Mouse (Mus musculus) ES-E14 (cell line): ENCODE measurements around the gene Rpl27a. TPM values are rescaled to one million over a fixed set of nuclear protein-coding genes. Genes with fewer than 3 reads are reported as not detected.

Experiments used
- DNase-seq: peaks from one replicate; pipeline ENCODE4 v3.0.0-alpha.2; 2013; ENCODE audit warnings: low read depth, low spot score
- H3K27ac ChIP-seq: 2 replicates; pipeline ENCODE4 v1.5.1; 2012; ENCODE audit warnings: low read depth, mild to moderate bottlenecking, low read length, moderate library complexity, mixed read lengths; ENCODE audit not compliant: poor library complexity, insufficient read depth, severe bottlenecking
- H3K36me3 ChIP-seq: 2 replicates; pipeline ENCODE4 v1.6.1; 2012; ENCODE audit warnings: mild to moderate bottlenecking, low read length, moderate library complexity, mixed read lengths; ENCODE audit not compliant: control insufficient read depth, poor library complexity, insufficient read depth, severe bottlenecking
- H3K4me1 ChIP-seq, 2 experiments: fragments of 150-350 bp in 1 of 2; sonication (generic) in 1 of 2; 2 replicates each; pipeline ENCODE4 v1.6.1; 2012; ENCODE audit warnings: low read length in 2 of 2, mild to moderate bottlenecking in 1 of 2, mixed read lengths in 1 of 2; ENCODE audit not compliant: control insufficient read depth in 2 of 2, insufficient read depth in 2 of 2, poor library complexity in 1 of 2
- H3K4me3 ChIP-seq, 2 experiments: fragments of 150-350 bp in 1 of 2; sonication (generic) in 1 of 2; 2 replicates each; pipeline ENCODE4 v1.5.1; 2012; ENCODE audit warnings: low read length in 2 of 2, low read depth in 1 of 2, mild to moderate bottlenecking in 1 of 2, mixed read lengths in 1 of 2; ENCODE audit not compliant: insufficient read depth in 1 of 2, poor library complexity in 1 of 2, severe bottlenecking in 1 of 2
- H3K9ac ChIP-seq: 2 replicates; pipeline ENCODE4 v1.6.1; 2012; ENCODE audit warnings: low read depth, mild to moderate bottlenecking, low read length, mixed read lengths; ENCODE audit not compliant: poor library complexity, insufficient read depth, severe bottlenecking
- H3K9me3 ChIP-seq: fragments of 150-350 bp; sonication (generic); 2 replicates; pipeline ENCODE4 v1.6.1; 2012; ENCODE audit warnings: low read depth, mild to moderate bottlenecking, low read length; ENCODE audit not compliant: control insufficient read depth, insufficient read depth
- CHD2 ChIP-seq: IDR thresholded peaks from 2 replicates; pipeline ENCODE4 v1.6.1; 2014; ENCODE audit warnings: mild to moderate bottlenecking, low read depth, low read length, inconsistent platforms
- HCFC1 ChIP-seq: IDR thresholded peaks from 2 replicates; pipeline ENCODE4 v1.6.1; 2012; ENCODE audit warnings: low read length, inconsistent platforms, borderline replicate concordance; ENCODE audit not compliant: insufficient read depth
- MAFK ChIP-seq: IDR thresholded peaks from 2 replicates; pipeline ENCODE4 v1.6.1; 2014; ENCODE audit warnings: mild to moderate bottlenecking, low read depth, low read length, inconsistent platforms; ENCODE audit not compliant: insufficient read depth
- ZC3H11A ChIP-seq: IDR thresholded peaks from 2 replicates; pipeline ENCODE4 v1.6.1; 2012; ENCODE audit warnings: low read depth, mild to moderate bottlenecking, inconsistent platforms, low read length, borderline replicate concordance
- ZNF384 ChIP-seq: IDR thresholded peaks from 2 replicates; pipeline ENCODE4 v1.6.1; 2012; ENCODE audit warnings: low read depth, low read length, inconsistent platforms
- in situ Hi-C, 2 experiments: fragments of 600-800 bp; cut with MboI; formaldehyde crosslinking; loops; one replicate each; pipeline ENCODE4 v1.15.1; 2025; ENCODE audit warnings: low sequenced_read_pairs in 2 of 2, inconsistent platforms in 1 of 2; ENCODE audit not compliant: unreplicated experiment in 2 of 2
- total RNA-seq: library from RNA; depleted of rRNA; stranded (reverse); fragments of 300-350 nt; gene quantifications from 2 replicates; pipeline ENCODE4 v1.2.3, GENCODE M21; 2012

Gene Rpl27a
- total RNA-seq, 1 experiment: 1,397 TPM

GRCm38 (mm10) chr7:109484221-109484620 lies 34.7 kb upstream of the Rpl27a start:
- H3K36me3 ChIP-seq: no peaks in the 10 kb centered on the region
- in situ Hi-C loops: no loop called here
- H3K27ac ChIP-seq: no peak overlapping the region
- DNase-seq: no peak
- H3K4me3 ChIP-seq: no peak overlapping the region
- H3K9ac ChIP-seq: no peak overlapping the region
- TF ChIP-seq HCFC1 (no peak), ZC3H11A (no peak), MAFK (no peak), ZNF384 (no peak), CHD2 (no peak)
- H3K9me3 ChIP-seq: no peaks in the 10 kb centered on the region
- no peaks in the 10 kb centered on the region for H3K4me1 ChIP-seq

GRCm38 (mm10) chr7:109492616-109493318 lies 26.2 kb upstream of the Rpl27a start:
- TF ChIP-seq ZNF384: no peak
- no peak for TF ChIP-seq HCFC1
- no peak for TF ChIP-seq ZC3H11A
- no peak for TF ChIP-seq CHD2
- TF ChIP-seq MAFK: no peak
- Histone ChIP-seq H3K4me1 (peaks cover 3 to 5% of the 10 kb centered on the region in 2 experiments; a peak in 3 of 4 replicates), H3K9ac (no peak overlapping the region), H3K4me3 (no peak overlapping the region), H3K27ac (no peak overlapping the region), H3K36me3 (no peaks in the 10 kb centered on the region), H3K9me3 (no peaks in the 10 kb centered on the region)
- no peak for DNase-seq
- in situ Hi-C loops: no loop called here

- Histone ChIP-seq H3K4me3 (peak overlapping the region in 1 of 2 experiments; percentile 6; a peak in 1 of 4 replicates), H3K27ac (peak overlapping the region; percentile 10; the same call in 1 of the 2 replicates), H3K4me1 (peaks cover 3 to 5% of the 10 kb centered on the region in 2 experiments; a peak in 3 of 4 replicates), H3K36me3 (no peaks in the 10 kb centered on the region), H3K9ac (no peak overlapping the region), H3K9me3 (no peaks in the 10 kb centered on the region)
- TF ChIP-seq ZC3H11A (no peak), HCFC1 (no peak), ZNF384 (no peak), MAFK (no peak), CHD2 (no peak)
- no peak for DNase-seq
- in situ Hi-C loops: no loop called here
These were observed 25.3 kb upstream of the Rpl27a start for GRCm38 (mm10) chr7:109493319-109494316.

GRCm38 (mm10) chr7:109497507-109497906 lies 21.4 kb upstream of the Rpl27a start:
- peaks cover 3 to 5% of the 10 kb centered on the region in 2 experiments; a peak in 3 of 4 replicates for H3K4me1 ChIP-seq
- no peaks in the 10 kb centered on the region for H3K36me3 ChIP-seq
- no peak overlapping the region for H3K4me3 ChIP-seq
- H3K27ac ChIP-seq: no peak overlapping the region
- H3K9me3 ChIP-seq: no peaks in the 10 kb centered on the region
- no peak overlapping the region for H3K9ac ChIP-seq
- no peak for TF ChIP-seq ZNF384
- no peak for TF ChIP-seq HCFC1
- no peak for TF ChIP-seq ZC3H11A
- TF ChIP-seq CHD2: no peak
- no peak for TF ChIP-seq MAFK
- DNase-seq: no peak
- in situ Hi-C loops: no loop called here
